Mouse (Mus musculus): Measurements from ENCODE around the gene Cerk. TPM values are rescaled to one million over a fixed set of nuclear protein-coding genes. Genes with fewer than 3 reads are reported as not detected.

Gene Cerk
- total RNA-seq, 2 experiments from 2014 or later, result 7.1 to 9.8 TPM

DNA sequence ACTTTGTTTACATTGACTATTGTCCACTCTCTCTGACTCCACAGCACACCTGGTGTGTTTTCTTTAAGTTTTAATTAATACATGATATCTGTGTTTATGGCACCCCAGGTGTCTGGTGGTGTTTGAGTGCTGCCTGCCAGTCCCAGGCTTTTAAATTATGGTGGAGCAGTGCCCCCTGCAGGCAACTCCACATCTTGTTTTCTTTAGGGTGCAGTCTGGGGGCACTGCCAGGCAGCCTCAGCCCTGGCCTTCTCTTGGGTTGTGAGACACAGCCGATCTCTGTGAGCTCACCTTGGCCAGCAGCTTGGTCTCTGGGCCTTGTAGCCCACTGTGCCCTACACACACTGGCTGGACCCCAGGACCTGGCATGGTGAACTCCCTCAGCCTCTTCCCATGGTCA is 61.6 kb downstream of the Cerk start:
- ATAC-seq (replicated peaks; ENCODE audit: low FRiP score, poor library complexity, severe bottlenecking), result peak; percentile 81

DNA sequence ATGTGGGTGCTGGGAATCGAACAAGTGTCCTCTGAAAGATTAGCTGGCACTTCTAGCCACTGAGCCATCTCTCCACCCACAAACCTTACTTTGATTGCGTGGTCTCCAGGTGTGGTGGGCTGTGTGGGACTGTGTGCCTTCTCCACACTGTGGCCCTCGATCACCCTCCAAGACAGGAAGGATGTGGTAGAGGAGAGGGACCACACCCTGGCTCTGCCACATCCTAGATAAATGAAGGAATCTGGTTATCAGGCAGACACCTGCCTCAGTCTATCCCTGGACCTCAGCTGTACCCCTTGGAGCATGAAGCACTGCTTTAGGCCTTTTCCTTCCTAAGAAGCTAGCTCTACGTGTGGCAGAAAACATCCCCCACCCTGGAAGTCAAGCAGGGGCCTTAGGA is 62.5 kb downstream of the Cerk start:
- ATAC-seq (replicated peaks; ENCODE audit: low FRiP score, poor library complexity, severe bottlenecking), result peak; percentile 56

DNA sequence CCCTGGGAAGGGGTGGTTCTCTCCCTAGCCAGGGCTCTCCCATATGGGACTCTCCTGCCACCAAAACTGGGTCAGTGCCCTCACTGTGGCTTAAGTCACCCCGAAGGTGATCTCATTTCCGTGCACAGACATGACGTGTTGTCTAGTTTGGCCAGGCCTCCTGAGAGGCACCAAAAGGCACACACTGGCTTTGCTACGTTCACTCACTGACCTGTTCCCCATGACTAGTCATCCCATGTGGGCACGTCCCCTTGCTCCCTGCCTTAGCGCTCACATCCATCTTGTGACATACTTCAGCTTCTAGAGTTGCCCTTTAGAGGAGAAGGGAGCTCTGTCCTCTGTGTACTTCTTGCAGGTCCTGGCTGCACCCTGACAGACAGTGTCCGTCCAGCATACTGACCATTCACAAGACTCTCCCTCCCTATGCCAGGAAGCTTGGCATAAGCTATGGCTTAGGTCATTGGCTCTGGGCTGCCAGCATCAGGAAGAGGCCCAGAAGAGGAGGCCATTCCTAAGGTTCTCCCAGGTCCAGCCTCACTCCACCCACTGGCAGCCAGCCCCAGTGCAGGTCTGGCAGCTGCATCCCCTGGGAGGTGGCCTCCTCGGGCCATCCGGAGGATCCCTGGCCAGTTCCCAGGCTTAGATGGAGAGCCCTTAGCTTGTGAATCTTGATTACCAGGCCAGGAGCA is 63.5 kb downstream of the Cerk start:
- no peak for ATAC-seq (replicated peaks; ENCODE audit: low FRiP score, poor library complexity, severe bottlenecking)

DNA sequence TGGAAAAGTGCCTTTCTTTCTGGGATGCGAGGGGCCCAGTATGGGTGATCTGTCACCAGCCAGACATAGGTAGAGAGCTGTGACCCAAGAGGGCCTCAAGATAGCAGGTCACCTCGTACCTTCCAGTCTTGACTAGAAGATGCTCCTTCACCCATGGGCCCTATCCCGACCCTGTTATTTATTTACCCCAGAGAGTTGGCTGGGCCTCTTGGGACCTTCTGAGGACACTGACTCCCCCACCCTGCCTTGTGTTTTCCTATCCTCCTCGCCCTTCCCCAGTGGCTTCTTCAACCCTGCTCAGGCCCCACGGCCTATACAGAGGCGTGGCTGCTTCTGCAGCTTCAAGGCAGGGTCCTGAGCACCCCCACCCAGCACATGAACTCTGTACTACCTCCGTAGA is 66.8 kb downstream of the Cerk start:
- ATAC-seq (replicated peaks; ENCODE audit: low FRiP score, poor library complexity, severe bottlenecking), result no peak

DNA sequence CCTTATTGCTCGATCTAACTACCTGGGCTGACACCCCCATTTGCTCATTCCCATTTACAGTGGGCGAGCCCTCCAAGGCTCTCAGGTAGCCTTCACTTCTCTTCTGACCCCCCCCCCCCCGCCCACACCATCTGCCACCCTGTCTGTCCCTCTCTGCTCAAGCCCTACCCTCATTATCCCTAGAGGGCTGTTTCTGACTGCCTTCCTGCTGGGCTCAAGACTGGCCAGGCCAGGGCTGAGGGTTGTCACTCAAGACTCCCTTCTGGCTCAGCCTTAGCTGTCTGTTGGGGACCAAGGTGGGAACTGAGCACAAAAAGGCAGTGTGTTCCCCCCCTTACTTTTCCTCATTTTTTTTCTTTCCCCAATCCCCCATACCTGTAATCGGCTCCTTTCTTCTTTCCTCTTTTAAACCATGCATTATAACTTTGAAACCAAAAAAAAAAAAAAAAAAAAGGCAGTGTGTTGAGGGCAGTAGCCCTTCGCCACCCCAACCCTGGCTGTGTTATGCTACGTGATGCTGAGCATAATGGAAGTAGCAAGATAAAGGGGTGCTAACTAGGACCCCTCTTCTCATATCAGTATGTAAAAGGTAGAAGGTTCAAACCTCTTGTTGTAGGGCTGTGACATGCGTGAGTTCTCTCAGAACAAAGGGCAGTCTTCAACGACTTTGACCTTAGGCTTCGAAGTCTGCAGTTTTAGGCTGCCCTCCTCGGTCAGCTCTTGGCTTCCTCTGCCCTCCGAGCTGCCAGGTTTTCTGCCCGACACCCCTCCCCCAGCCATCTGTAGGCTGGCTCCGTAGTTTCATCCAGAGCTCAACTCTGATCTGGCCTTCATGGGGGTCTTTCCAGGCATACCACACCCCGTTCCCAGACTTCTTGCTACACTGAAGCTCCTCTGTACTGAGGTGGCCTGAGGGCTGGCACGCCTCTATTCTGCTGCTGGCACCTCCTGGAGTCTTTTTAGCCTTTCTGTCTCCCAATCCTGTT is 68.5 kb downstream of the Cerk start:
- no peak for ATAC-seq (replicated peaks; ENCODE audit: low FRiP score, poor library complexity, severe bottlenecking)

DNA sequence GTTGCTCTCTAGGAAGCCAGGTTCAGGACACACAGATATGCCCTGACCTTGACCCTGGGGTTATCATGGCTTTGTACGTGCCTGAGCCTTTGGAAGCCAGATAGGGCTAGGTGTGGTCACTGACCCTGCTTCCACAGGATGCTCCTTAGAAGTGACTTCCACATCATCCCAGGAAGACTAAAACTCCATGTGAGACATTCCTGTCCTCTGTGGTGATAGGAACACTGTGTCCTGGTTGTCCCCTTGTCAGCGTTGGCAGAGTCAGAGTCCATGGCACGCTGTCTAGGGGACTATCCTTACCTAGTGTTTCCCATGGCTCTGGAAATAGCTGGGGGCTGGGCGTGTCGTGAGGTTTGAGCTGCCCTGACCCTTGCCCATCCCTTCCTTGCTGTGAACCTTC is 69.5 kb downstream of the Cerk start:
- no peak for ATAC-seq (replicated peaks; ENCODE audit: low FRiP score, poor library complexity, severe bottlenecking)

DNA sequence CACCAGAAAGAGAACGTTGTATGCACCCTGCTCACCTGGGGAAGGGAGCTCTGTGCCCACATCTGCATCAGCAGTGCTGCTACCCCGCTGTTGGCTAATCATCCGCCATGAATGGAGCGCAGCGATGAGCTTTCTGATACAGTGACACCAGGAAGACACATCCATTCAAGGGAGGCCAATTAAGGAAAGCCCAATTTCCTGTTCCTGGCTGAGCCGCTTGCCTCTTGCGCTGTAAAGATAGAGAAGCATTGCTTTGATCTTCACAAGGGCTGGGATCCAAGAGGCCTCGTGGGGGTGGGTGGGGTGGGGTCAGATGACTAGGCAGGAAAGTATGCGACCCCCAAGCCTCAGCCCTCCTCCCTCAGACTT is 72.6 kb downstream of the Cerk start:
- ATAC-seq (replicated peaks; ENCODE audit: low FRiP score, poor library complexity, severe bottlenecking), result no peak

DNA sequence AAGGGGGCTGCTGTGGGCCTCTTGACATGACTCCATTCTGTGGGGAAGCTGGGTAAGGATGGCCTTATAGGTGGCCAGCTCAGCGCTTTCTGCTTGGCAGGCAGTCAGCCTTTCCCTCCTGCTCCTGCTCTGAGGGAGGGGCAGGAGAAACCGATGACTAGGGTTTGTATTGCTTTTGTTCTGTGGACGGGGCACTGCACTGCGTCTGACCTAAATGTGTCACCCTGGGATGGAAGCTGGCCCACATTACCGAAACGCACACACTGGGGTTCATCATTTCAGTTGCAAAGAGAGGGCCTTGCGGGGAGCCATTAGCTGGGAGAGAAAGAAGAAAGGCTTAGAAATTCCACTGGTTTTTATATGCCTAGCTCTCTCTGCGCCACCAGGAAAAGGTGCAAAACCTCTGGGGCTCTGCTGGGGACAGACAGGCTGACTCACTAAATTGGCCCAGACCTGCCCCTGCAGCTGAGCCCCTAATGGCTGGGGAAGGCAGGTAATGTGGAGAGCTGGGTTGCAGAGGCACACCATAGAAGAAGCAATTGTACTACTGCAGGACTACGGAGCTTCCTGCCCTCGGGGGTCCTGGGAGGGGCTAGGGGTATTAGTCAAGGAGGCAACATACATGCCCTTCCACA is 73.1 kb downstream of the Cerk start:
- ATAC-seq (replicated peaks; ENCODE audit: low FRiP score, poor library complexity, severe bottlenecking), result no peak

DNA sequence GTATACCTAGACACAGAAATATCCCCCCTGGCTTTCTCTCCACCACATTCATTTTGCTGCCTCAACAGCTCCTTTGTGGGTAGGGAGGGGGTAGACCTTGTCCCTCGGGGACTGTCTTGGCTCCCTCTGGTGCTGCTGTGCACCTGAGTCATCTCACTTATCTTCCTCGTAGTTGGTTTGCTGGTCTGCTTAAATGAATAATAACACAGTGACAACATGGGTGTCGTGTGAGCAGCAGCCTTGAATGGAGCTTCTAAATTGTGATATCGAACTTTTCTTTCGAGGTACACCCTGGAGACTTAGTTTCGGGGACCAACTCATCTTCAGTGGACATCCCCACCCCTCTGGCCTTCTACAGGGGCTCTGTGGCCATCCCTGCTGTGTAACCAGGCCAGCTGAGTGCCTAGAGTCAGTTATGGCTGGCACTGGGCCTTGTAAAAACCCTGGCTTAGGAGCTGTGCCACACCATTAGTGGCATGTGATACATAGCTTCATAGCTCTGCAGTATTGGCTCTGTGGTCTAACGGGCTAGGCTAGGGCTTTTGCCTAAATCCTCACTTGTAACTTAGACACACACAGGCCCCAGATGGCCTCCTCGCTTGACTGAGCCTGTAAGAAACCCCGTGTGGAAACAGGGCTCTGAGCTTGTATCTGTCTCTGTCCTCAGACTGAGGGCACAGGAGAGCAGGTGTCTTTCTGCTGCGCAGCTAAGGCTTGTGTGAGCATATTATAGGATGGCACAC is 75.4 kb downstream of the Cerk start:
- no peak for ATAC-seq (replicated peaks; ENCODE audit: low FRiP score, poor library complexity, severe bottlenecking)

DNA sequence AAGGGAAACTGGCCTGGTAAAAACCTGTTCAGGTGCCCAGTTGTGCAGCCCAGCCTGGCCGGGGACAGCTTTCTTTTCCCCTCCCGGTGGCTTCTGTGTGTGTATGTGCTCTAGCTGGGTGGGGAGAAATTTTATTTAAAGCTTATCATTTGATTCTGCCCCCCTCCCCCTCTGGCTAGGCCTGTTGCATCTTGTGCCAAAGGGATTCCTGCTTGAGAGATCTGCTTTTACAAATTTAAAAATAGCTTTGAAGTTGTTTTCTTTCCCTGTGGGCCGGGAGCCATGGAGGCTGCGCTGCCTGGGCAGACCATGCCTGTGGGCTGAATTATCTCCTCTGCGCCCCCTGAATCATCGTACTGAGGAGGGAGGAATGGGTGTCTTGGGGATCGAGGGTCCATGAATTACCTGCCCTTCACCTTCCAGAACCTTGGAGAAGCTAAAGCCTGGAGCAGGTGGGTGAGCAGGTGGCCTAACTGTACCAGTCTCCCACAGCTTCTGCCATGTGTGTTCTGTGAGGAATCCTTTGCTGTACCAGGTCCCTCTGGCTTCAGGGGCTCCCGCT is 76.2 kb downstream of the Cerk start:
- no peak for ATAC-seq (replicated peaks; ENCODE audit: low FRiP score, poor library complexity, severe bottlenecking)

DNA sequence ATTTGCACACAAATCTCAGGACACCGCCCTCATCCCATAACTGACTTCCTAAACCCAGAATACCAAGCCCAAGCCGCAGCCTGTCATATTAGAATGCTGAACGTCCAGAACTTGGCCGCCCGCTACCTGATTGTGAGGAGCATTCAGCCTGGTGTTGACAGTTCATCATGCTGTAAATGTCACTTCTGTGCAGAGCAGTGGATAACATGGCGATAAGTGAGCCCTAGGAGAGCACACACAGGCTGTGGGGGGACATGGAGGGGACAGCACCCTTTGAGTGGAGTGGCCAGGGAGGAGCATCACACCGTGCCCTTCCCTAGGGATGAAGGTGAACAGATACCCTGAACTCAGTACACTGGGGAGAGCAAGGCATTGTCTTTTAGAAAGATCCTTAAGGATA is 76.7 kb downstream of the Cerk start:
- no peak for ATAC-seq (replicated peaks; ENCODE audit: low FRiP score, poor library complexity, severe bottlenecking)

DNA sequence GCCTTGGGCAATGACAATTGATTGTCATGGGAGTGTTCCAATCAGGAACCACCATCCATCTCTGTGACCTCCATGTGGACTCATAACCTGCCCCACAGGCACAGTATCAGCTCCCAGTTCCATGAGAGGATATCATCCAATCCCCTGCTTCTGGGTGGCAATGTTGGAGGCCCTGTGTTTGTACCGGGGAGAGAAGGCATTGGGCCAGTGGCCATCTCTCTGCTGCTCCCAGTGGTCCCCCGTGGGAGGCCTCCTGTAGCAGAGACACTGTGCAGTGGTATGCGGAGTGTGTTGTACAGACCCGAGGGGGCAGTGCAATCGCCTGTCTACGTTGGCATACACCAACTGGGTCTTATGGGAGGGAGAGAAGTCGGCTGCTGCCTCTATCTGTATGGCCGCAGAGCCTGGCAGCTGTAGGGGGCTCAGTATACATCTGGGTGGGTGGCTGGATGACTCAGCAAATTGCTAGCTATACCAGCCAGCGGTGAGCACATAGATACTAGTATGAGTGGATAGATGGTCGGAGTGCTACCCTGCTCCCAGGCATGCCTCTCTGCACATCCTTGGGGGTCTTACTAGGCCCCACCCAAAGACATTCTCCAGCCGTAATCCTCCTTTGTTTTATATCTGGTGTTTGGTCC is 78.0 kb downstream of the Cerk start:
- ATAC-seq (replicated peaks; ENCODE audit: low FRiP score, poor library complexity, severe bottlenecking), result peak; percentile 15

DNA sequence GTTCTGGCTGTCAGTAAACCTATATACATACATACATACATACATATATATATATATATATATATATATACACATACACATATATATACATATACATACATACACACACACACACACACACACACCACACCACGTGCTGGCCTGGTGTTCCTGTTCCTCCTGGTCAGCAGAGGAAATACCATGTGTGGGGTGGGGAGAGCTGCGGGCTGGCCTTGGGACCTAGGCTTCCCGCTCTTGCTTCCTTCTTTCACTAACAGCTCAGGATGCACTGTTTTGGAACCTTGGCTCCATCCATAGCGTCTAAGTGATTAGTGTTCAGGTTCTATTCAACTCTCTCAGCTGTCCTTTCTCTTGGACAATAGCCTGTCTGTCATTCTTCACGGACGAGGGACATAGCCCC is 80.2 kb downstream of the Cerk start:
- no peak for ATAC-seq (replicated peaks; ENCODE audit: low FRiP score, poor library complexity, severe bottlenecking)

DNA sequence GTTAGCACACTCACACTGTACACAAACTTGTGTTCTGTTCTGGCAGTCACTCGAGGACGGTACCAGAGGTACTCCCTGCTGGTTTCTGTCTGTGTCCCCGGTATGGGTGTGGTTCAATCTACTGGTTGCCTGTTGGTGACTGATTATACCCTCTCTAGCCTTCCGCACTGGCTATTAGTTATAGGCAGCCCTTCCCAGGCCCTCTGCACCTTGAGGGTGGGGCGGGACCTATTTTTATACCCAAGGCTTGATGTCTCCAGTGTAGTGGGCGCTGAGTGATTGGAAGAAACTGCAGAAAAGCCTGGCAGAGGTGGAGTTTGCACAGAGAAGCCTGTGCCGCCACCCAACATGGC is 80.6 kb downstream of the Cerk start:
- peak; percentile 80 for ATAC-seq (replicated peaks; ENCODE audit: low FRiP score, poor library complexity, severe bottlenecking)

DNA sequence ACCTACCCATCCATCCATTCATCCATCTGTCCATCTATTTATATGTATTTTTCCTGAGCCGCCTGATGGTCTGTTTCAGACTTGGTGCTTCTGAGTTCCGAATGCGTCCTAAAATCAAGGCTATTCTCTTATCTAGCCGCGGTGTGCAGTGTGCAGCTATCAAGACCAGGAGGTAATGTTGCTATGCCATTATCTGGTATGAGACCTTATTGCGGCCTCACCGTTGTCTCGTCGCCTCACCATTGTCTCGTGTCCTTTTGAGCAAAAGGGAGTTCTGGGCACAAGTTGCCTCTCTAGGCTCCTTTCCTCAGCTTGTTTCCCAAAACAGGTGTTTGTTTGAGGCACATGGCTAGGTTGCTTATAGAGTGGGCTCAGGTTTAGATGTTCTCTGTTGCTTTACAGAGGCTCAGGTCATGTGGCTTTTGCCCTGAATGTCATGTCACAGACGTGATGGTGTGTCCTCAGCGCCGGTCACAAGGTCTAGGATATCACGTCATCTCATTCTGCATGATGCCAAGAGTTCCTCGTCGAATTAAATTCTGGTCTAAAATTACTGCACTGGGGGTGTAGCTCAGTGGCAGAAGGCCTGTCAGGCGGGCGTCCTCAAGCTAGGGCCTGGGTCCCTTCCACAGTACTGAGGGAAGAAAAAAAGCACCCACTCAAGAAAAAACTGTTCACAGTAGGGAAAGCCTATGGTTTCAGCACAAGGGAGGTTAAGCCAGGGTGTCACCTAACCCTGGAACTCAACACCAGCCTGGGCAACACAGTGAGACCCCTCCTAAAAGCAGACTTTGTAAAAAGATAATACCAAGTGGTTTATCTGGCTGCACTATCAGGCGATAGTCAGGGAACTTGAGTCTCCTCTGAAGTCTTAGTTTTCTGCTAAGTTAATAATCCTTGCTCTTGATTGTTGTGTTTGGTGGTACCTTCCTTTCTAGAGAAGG is 81.3 kb downstream of the Cerk start:
- ATAC-seq (replicated peaks; ENCODE audit: low FRiP score, poor library complexity, severe bottlenecking), result peak; percentile 68

DNA sequence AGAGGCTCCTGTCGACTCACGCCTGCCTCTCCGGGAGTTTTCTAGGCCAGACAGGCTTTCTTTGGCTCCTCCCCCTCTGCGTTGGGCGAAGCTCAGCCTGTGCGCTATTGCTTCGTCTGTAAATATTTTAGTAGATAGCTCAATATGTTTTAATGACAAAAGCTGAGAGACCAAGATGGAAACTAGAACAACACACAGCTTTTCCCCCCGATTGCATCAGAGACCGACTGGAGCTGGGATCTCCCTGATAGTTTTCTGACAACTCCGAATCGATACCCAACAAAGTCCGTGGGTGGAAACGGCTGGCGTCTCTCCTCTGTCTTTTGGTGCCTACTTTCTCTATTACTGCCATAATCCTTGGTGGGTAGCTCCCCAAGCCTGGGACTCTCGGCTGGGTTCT is 83.6 kb downstream of the Cerk start:
- no peak for ATAC-seq (replicated peaks; ENCODE audit: low FRiP score, poor library complexity, severe bottlenecking)

DNA sequence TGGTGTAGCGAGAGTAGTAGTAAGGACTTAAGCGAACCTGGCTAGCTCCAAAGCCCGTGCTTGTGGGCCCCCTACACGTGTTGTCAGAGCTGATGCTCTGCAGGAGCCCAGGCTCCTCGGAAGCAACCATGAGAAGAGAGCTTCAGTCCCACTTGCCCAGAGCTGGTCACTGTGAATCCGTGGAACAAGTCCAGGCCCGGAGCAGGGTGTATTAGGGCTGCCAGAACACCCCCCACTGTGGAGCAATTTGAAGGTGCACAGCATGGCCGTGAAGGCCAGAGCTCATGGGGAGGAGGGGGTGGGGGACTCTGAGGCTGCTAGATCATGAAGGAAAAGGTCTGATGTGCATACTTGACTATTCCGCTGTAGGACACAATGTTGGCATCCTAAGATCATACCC is 84.4 kb downstream of the Cerk start:
- ATAC-seq (replicated peaks; ENCODE audit: low FRiP score, poor library complexity, severe bottlenecking), result no peak

DNA sequence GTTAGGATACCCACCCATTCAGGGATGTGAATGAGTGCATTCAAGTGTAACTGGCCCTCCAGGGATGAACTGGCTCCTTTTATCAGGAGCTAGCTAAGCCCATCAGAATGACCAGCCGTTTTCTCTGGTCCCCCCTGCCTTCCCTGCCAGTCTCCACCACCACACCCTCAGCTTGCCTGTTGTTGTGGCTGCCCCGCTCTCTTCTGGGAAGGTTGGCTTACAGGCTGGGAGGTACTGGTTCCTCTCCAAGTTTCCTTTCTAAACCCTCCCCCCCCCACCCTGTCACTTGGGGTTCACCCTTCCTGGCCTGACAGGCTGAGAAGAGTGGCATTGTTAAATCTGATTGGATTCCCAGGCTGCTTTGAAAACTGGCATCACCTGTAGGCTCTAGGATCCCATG is 88.1 kb downstream of the Cerk start:
- no peak for ATAC-seq (replicated peaks; ENCODE audit: low FRiP score, poor library complexity, severe bottlenecking)

All from erythroblast, adult 5-6 weeks (primary cell).